Mouse (Mus musculus) brain, embryonic 18.5 days (tissue): ENCODE results near the gene Msrb2.

Source experiments
- DNase-seq: peaks from one replicate; pipeline ENCODE4 v3.0.0-alpha.2; 2012; ENCODE audit warnings: low read depth, low spot score

The Msrb2 gene

DNA sequence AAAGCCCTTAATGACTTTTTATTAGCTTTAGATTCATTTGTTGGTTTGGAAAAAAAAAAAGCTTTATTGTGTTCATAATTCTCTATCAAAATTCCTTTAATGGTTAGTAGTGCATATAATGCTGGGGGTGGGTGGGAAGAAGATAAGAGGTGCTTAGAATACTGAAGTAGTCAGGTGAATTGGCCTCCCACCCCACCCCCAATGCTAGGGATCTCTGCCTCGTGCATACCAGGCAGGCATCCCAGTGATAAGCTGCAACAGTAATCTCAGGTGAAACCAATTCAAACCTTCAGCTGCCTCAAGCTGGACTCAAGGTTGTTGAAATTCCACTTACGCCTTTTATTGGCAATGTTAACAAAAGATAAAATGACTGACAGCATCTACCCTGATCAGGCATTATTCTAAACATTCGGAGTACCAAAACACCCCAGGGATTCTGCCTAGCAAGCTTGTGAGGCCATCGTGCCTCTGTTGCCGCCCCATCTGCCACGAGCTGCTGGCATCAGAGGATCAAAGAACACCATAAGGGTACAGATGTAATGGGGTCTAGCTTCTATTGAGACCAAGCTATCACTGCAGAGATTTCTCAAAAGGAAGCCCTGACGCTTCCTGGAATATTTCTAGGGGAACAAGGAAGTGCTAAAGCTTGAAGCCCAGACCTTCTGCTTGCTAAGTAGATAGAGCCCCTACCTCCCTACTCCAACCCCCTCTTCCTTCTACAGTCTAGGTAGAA is 19.3 kb downstream of the Msrb2 start:
- no peak for DNase-seq

- no peak for DNase-seq
Observed at GRCm38 (mm10) chr2:19391649-19392048, 20.4 kb downstream of the Msrb2 start.

- no peak for DNase-seq
Observed at GRCm38 (mm10) chr2:19392793-19393192, 21.6 kb downstream of the Msrb2 start.

DNA sequence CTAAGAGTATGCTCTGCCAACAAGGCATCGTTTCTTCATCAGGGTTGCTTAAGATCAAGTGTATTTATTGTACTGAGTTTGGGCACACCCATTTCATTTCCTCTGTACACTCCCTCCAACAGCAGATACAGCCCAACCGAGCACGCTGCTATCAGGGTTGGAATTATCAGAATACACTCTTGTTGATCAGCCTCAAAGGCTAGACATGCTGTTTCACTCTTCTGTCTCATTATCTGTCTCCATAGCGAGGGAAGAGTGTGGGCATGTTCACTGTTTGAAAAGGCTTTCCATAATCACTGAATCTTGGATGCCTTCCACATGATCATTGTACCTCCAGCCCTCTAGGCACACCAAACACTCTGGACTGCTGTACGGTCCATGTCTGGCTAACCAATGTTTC is 34.2 kb downstream of the Msrb2 start:
- DNase-seq: no peak

DNA sequence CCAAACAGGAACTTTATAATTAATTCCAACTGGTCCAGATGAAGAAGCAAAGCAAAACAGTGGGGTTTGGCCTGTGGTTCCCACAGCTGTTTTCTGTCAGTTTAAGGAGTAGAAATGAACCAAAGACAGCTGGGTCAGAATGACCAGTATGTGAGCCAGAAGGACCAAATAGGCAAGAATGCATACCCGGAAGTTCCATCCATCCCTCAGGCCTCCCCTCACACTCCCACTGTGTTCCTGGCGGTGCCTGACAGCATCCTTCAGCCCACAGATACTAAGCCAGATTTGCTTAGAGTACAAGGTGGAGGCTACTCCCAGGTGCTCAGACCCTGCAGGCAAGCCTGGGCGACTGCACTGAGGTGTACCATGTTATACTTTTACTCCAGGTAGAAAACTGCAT is 35.3 kb downstream of the Msrb2 start:
- no peak for DNase-seq

- no peak for DNase-seq
Observed at GRCm38 (mm10) chr2:19414222-19414965, 43.2 kb downstream of the Msrb2 start.

DNA sequence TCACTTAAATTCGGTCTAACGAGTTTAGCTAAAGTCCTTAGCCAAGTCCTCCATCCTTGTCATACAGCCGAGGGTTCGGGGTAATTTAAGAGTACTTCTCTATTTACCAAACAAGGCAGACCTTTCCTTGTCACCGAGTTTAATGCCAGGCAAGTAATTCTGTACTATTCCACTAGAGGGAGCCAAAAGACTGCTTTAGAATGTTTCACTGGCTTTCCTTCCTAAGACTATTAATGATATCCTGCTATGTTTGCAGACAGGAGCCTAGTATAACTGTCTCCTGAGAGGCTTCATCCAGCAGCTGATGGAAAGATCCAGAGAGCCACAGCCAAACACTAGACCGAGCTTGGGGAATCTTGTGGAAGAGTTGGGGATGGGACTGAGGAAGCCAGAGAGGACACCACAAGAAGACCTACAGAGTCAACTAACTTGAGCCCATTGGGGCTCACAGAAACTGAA is 43.9 kb downstream of the Msrb2 start:
- peak; percentile 66 for DNase-seq

DNA sequence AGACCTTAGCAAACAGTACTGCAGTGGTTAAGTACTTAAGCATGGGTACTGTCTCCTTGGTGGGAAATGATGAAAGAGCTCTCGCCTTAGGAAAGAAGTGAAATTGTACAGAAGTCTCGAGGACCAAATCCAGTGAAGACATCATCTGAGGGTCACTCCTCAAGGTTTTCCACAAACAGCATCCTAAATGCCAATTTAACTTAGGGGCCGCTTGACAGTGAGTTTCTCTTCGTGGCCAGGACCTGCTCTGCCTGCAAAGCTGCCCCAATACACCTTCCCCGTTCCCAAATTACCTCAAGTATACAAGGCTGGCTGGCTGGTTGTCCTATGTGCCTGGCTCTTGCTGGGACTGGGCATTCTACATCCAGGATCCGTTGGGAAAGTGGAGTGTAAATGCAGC is 44.8 kb downstream of the Msrb2 start:
- no peak for DNase-seq

DNA sequence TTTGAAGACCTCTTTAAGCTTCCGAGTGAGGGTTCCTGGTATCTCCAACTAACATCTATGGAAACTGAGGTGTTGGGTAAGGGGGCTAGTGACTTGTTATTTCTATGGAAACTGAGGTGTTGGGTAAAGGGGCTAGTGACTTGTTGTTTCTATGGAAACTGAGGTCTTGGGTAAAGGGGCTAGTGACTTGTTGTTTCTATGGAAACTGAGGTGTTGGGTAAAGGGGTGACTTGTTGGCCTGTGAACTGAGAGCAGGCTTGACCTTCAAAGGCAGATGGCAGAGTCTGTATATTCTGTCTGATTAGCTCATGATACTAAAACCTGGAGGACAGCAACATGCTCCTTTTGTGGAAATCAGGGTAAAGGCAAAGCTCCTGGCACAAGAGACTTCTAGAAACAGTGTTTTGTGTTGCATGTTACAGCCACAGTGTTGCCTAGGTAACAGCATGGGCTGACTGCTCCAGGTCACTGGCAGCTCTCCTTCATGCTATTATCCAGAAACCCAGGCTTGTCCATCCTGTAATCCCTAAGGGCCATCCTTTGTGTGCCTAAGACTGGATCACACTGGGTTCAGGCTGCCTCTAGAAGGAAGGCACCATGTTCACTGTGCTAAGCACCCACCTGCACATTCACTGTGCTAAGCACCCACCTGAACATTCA is 48.6 kb downstream of the Msrb2 start:
- DNase-seq: no peak

DNA sequence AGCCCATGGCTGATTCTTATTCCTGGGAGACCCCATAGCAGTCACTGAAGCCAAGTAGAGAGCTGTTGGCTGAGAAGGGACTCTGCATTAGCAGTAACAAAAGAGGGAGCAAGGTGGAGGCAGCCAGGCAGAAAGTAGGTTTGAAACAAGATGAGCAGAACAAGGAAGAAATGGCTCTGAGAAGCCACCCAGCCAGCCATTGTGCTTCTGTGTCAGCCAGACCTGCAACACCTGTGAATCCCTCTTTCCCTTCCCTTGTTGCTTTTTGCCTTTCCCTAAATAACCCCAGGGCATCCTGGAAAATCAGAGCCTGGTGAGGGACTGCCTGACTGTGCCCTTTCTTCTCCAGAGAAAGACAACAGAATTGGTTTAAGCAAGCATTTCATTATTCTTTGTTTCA is 51.0 kb downstream of the Msrb2 start:
- DNase-seq: no peak

- DNase-seq: no peak
Observed at GRCm38 (mm10) chr2:19423086-19423485, 51.8 kb downstream of the Msrb2 start.

DNA sequence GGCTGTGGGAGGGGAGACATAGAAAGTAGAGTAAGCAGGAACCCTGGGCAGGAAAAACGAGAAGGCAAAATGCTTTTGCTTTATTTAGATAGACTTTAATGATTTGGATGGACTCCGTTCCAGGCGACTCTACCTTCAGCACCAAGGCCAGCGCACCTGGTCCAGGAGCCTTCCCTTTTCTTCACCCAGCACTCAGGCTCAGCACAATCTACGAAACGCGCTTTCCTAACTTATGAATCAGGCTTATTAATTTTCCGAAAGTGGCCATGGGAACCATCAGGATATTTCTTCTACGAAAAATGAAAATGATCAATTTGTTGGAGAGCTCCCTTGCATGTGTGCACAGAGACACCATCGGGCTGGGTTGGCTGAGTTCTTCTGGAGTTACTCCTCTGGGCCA is 57.8 kb downstream of the Msrb2 start:
- DNase-seq: no peak

DNA sequence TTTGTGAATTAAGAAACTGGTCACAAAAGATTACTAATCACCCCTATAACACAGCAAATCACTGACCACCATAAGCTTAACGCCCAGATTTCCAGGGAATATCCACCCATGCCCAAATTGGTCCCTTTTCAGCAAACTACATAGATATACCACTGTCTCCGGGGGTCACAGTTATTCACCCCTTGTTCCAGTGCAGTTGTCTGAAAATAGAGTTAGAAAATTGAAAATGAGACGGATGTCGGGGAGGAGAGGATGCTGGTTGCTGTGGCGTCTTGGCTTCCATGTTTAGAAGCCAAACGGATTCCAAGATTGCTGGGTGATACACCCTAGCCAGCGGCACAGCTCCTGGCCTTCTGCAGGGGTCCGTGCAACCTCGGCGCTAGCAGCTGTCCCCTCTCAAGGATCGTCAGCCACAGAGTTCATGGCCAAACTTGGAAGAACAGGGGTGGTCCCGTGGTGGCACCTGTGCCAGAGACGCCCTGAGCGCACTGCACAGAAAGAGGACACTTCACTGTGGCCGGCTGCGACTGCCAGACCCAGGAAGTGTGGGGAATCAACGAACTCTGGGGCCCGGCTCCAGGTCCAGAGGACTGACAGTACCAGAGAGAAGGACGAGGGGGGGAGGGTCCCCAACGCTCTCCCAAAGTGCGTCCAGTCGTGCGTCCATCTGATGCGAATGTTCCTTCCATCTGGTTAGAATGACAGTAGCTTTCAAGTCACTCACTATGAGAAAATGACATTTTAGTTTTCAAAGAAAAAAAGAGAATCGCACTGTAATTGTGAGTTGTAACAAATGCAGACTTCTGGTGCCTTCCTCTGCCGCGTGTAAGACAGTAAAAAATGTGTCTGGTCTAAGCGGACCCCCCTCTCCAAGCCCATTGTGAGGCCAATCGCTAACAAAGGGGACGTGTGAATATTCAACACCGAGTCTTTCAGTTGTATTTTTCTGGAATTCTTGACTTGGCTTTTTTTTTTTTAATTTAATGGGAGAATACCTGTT is 58.8 kb downstream of the Msrb2 start:
- no peak for DNase-seq

GRCm38 (mm10) chr2:19430746-19431145 is 59.5 kb downstream of the Msrb2 start:
- DNase-seq: no peak

DNA sequence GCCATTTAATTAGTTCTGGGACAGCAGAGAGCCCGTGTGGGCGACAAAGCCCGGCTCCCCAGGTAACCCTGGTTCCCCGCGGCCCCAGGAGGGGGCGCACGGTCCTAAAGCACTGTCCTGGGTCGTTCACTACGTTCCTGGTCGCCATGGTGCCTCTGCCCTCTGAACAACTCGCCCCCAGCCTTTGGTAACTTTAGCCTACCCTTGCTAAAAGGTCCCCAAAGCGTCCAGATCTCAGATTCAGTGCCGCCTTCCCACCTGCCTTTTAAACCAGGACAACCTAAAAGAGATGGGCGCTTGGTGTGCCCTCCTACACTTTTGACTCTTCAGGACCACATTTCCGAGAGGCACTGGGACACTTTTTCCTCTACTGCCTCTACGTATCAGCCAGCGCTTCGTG is 59.9 kb downstream of the Msrb2 start:
- no peak for DNase-seq

- DNase-seq: no peak
Observed at GRCm38 (mm10) chr2:19431614-19432323, 60.5 kb downstream of the Msrb2 start.

- DNase-seq: no peak
Observed at GRCm38 (mm10) chr2:19444346-19444745, 73.1 kb downstream of the Msrb2 start.
